Mouse (Mus musculus) gonadal fat pad, adult 2 months (tissue): ENCODE data around the gene Usp22. TPM values are rescaled to one million over a fixed set of nuclear protein-coding genes. Genes with fewer than 3 reads are reported as not detected.

ENCODE experiments used
- DNase-seq: peaks from one replicate; pipeline ENCODE4 v3.0.0-alpha.2; 2012; ENCODE audit warnings: low read depth
- polyA plus RNA-seq: library from polyadenylated mRNA; depleted of rRNA; stranded (reverse); fragments of >200 nt; gene quantifications from 2 replicates; pipeline ENCODE4 v1.2.3, GENCODE M21; 2012; rRNA removed

Gene Usp22
- polyA plus RNA-seq, 1 experiment = 44.6 TPM

DNA sequence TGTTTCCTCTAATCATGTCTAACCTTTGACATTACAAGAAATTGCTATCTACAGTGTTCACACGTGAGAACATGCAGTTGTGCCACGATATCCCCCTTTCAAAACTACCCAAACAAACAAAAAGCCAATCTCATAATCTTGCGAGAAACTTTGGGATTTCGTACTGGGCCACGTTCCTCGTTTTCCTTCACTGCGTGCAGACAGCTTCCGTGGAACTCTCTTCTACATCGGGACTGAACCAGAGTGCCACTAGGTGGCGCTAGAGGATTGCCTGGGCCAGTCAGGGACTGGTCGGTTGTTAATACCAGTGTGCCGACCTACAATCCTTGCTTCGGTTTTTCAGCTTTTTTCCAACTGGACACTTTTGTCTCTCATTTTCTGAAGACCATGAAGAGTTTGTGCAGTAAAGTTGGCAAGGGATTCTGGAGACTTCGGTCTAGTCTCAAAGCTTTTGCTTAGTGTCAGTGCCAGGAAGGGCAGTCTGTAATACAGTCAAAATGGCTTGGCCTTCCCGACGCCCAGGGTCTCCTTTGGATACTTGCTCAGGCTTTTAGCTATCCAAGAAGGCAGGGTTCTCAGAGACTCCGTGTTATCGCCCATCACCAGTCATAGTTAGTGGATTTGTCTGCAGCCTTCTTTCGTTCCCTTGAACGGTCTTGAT is 70.5 kb downstream of the Usp22 start:
- peak; percentile 34 for DNase-seq

DNA sequence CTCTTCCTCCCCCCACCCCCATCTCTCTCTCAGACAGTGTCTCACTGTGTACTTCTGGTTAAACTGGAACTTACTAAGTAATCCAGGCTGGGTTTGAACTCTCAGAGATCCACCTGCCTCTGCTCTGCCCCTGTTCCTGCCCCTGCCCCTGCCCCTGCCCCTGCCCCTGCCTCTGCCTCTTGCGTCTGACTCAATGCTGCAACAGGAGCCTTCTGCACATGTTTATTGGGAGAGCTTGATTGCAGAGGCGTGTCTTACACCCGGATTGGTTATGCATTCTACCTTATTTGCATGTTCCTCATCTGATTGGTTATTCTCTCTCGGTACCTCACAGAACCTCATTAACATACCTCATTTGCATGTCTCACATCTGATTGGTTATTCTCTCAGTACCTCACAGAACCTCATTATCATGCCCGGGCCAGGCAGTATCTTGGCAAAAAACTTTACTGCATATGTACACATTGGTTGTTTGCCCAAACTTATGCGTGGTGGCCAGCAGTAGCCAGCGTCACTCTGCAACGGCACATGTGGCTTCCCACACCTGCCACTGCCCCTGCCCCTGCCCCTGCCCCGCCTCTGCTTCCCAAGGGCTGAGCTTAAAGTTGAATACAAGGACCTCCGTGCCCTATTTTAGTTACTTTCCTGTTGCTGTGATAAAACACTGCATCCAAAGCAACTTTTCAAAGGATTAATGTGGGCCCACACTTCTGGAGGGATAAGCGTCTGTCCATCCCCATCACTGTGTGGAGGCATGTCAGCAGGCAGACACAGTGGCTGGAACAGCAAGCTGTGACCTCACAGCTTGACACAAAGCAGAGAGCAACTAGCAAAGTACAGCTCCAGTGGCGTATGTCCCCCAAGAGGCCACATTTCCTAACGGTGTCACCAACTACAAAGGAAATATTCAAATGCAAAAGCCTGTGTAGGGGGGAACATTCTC is 72.2 kb downstream of the Usp22 start:
- no peak for DNase-seq

Other genes starting within 250 kb of the Usp22 start
- gene Map2k3, start 243.0 kb downstream of the Usp22 start, polyA plus RNA-seq = 30.9 and 35.9 TPM in 2 replicates
- 4.0 and 7.3 TPM in 2 replicates for gene Kcnj12, start 152.5 kb downstream of the Usp22 start, polyA plus RNA-seq
- 3.1 and 5.0 TPM in 2 replicates for gene Tnfrsf13b, start 48.3 kb downstream of the Usp22 start, polyA plus RNA-seq
- 7.1 and 8.0 TPM in 2 replicates for gene Aldh3a1, start 32.5 kb upstream of the Usp22 start, polyA plus RNA-seq
- gene Aldh3a2, start 92.4 kb upstream of the Usp22 start, polyA plus RNA-seq = 98.8 and 111 TPM in 2 replicates
- gene Slc47a2, start 167.8 kb upstream of the Usp22 start, polyA plus RNA-seq = 1.8 and 2.8 TPM in 2 replicates
- gene Slc47a1, start 203.3 kb upstream of the Usp22 start, polyA plus RNA-seq = 3.4 and 4.1 TPM in 2 replicates